Mouse (Mus musculus): ENCODE data around the gene Sox6. TPM values are rescaled to one million over a fixed set of nuclear protein-coding genes. Genes with fewer than 3 reads are reported as not detected.

Gene Sox6
- total RNA-seq, 2 experiments from 2014 or later, result 24.3 to 31.0 TPM

DNA sequence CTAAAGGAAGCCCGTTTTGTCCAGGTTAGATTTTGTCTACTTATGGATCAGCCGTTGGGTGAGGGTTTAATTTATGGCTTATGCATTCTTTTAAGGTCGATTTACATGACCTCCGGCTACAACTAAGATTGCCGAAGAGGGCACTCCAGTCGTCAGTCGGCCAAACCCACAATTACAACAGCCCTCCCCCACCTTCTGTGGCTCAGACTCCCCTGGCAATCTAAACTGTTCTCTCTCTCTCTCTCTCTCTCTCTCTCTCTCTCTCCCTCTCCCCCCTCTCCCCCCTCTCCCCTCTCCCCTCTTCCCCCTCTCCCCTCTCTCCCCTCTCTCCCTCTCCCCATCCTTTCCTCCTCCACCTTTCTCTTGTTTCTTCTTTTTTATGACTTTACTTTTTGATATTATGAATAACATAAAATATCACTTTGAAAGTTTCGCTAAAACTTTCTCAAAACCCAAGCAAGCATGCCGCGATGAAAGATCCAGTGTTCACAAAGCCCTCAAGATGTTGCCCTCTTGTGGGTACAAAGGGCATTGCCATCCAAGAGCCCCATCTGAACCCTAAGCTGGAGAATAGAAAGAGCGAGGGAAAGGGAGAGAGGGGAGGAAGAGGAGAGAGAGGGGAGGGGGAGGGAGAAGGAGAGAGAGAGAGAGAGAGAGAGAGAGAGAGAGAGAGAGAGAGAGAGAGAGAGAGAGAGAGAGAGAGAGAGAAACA lies 5.8 kb downstream of the Sox6 start:
- peak; percentile 76 for TF ChIP-seq CTCF (conservative IDR thresholded peaks at IDR 0.05)
- peak overlapping the region; percentile 85 for H3K27ac ChIP-seq
- peak; percentile 62 to 76 for DNase-seq (ENCODE audit: low spot score in 2 of 2)

DNA sequence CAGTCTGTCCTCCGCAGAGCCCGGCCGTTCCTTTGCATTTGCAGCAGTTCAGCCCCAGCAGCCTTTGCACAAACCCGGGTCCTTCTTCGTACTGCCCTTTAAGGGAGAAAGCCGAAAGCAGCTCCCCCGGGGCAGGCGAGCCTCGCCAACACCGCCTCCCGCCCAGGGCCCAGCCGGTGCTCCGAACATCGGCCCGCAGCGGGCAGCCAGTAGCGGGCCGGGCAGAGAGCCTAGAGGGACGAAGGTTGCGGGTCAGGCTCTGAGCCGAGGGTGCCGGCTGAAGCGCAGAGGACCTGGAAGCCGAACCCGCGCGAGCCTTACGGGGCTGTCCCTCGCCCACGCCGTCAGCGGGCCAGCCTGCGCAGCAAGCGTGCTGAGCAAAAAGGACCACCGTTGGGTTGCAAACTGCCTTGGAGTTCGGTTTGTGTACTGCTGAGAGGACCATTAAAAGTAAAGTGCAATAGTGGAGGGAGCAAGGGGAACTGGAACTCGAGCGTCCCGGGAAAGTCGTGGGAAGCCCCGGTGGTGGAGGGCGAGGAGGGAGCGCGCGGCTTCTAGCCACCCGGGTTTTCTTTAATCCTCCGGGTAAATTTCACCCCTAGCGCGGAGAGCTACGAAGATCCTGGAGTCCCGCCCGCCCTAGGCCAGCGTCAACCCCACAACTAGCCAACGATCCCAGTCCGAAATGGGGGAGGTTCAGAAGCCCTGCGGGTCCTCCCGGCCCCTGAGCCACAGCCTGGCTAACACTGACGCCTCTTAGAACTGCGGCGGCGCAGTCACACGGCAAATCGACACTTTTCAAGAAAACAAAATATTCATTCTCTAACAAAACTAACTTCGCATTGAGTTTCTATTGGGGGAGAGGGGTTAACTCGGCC lies 6.6 kb downstream of the Sox6 start:
- no peak for DNase-seq (ENCODE audit: low spot score in 2 of 2)
- Histone ChIP-seq H3K4me3 (peak overlapping the region; percentile 58), H3K27ac (peak overlapping the region; percentile 85)
- TF ChIP-seq CTCF (conservative IDR thresholded peaks at IDR 0.05), result no peak

More for the DNA sequence above, 5.8 kb downstream of the Sox6 start:
- peak overlapping the region; percentile 58 for H3K4me3 ChIP-seq

DNA sequence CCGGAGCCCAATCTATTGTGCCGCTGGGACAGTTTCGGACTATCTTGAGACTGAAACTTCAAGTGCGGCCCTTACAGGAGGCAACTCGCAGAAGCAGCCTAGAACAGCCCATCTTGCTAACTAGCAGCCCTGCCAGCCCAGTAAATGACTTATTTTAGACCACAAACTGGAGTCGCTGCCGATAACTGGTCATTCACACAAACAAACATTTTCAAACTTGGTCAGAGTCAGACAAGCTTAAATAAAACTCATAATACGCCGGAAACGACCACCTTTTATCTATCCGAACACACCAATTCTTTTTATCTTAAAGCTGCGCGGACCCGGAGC lies 7.2 kb downstream of the Sox6 start:
- H3K4me3 ChIP-seq, result peak overlapping the region; percentile 58
- H3K27ac ChIP-seq, result peak overlapping the region; percentile 85
- TF ChIP-seq CTCF (conservative IDR thresholded peaks at IDR 0.05), result no peak
- no peak for DNase-seq (ENCODE audit: low spot score in 2 of 2)

DNA sequence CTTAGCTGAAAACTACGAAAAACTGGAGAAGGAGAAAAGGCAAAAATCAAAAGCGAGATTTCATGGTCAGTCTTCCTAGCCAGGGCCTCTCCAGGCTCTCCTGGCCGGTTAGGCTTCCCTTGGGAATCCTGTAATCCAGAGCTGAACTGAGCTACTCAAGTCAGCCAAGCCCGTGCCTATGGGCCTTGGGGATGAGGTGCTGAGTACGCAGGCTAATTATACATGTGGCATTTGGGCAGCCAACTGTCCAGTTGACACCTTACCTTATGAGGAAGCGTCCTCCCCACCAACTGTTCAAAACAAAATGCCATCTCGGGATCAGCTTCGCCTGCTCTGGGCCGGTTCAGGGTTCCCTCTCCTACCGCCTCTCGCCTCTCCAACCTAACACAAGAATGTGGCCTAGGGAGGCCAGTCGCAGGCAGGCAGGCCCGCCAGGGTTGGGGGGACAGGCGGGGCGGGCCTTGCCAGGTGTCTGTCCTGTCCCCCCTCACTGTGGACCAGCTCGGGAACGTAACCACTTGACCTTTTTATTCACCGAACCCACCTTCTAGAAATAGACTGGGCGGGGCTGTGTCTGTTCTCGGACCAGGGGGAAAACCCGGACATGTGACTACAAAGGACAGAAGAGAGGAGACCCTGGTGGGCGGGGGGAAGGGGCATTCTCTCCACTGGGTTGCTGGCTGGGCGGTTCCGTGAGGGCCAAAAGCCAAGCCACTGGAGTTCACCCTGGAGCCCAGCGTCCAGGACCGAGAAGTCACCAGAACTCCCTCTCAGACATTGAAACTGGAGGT lies 7.8 kb downstream of the Sox6 start:
- no peak for DNase-seq (ENCODE audit: low spot score in 2 of 2)
- no peak for TF ChIP-seq CTCF (conservative IDR thresholded peaks at IDR 0.05)
- Histone ChIP-seq H3K27ac (peak overlapping the region; percentile 85), H3K4me3 (peak overlapping the region; percentile 58)

DNA sequence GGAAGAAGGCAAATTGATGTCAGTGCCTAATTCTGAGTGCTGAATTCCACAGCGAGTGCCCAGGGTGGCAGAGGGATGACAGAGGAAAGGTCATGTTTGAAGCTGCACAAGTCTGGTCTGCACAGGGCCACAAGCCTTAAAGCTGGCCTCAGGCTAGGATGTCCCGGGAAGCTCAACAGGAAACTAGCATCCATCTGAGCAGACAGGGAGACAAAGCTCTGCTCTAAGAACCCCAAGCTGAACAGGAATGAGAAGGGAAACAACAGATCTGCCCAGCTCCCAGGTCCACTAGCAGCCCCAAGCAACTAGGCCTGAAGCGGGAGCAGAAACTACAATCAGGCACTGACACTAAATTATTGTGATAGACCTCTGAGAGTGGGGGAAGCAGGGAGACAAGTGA lies 8.6 kb downstream of the Sox6 start:
- Histone ChIP-seq H3K4me3 (peak overlapping the region; percentile 9; the same call in 1 of the 2 replicates), H3K27ac (peak overlapping the region; percentile 85; the same call in 1 of the 2 replicates)
- TF ChIP-seq CTCF (conservative IDR thresholded peaks at IDR 0.05), result no peak
- no peak for DNase-seq (ENCODE audit: low spot score in 2 of 2)

DNA sequence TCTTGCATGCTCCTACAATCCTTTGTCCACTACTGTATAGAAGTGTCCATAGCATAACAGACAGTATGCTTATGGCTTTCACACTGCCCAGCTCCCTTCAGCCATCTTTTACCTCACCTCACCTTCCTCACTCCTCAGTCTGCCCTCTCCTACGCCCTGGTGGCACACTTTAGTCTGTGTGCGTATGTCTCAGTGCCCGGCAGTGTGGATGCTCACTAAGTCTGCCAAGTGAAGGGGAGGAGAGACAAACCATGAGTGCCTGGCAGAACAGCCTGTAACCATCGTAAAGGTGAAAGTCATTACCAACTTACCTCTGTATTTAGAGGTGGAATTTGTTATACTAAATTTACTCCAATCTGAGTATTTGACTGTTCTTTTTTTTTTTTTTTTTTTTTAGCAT lies 35.9 kb downstream of the Sox6 start:
- Histone ChIP-seq H3K27ac (no peak overlapping the region), H3K4me3 (no peak overlapping the region)
- no peak for DNase-seq (ENCODE audit: low spot score in 2 of 2)
- TF ChIP-seq CTCF (conservative IDR thresholded peaks at IDR 0.05), result no peak

DNA sequence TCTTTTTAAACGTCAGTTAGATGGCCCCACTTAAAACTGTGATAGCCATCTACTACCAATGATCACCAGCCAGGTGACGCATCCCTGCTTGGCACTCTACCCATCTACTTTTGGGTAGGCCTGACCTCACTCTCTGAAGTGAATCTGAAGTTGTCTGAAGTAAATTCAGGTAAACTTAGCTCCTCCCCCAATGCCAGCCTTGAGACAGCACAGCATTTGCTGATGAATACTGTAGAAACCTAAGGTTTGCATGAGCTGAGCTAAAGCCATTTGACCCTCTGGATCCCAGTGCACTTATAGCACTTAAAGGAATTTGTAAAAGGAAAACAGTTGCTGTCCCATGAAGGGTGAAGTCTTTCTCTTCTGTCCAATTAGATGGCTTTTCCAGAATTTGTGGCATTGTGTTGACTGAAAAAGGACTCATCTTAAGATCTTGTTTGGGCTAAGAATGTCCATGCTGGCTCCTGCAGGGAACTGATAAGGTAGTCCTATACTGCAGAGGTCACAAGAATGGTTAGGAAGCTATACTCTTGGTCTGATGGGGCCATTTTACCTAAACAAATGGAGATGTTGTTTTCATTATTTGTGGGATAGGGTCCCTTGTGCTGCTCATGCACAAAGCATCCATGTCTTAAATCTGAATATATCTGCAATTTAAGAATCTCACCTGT lies 50.4 kb downstream of the Sox6 start:
- no peak for TF ChIP-seq CTCF (conservative IDR thresholded peaks at IDR 0.05)
- Histone ChIP-seq H3K4me3 (no peak overlapping the region), H3K27ac (no peak overlapping the region)
- DNase-seq (ENCODE audit: low spot score in 2 of 2), result no peak

DNA sequence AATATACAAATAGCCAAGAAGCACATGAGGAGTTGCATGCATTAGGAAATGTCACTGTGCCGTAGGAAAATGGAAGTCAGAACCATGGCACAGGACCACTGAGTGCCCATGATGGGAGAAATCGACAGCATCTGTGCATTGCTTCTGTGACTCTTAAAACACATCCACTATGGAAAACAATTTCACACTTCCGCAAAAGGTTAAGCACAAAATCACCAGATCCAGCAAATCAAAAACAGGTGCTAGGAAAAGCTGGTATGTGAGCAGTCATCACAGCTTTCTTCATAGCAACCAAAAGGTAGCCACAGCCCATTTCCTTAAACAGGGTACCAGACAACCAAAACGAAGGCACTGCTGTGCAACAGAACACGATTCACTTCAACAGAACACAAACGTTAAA lies 52.9 kb downstream of the Sox6 start:
- Histone ChIP-seq H3K27ac (no peak overlapping the region), H3K4me3 (no peak overlapping the region)
- TF ChIP-seq CTCF (conservative IDR thresholded peaks at IDR 0.05), result no peak
- DNase-seq (ENCODE audit: low spot score in 2 of 2), result no peak

DNA sequence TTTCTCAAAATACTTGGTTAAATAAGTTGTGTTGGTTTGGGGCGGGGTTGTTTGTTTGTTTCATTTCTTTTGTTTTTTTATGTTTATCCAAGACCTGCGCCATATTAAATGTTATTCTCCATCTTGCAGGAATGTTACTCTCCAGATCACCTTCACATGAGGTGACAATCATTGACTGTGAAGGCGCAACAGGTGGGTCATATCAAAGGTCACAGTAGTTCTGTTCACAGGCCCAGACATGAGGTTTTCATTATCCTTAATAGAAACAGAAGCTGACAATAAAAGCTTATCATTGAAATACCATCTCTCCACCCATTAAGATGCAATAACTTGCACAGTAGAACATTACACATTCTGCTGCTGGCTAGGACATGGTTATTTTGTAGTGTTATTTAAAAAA lies 54.5 kb downstream of the Sox6 start:
- no peak for DNase-seq (ENCODE audit: low spot score in 2 of 2)
- TF ChIP-seq CTCF (conservative IDR thresholded peaks at IDR 0.05), result no peak
- Histone ChIP-seq H3K27ac (no peak overlapping the region), H3K4me3 (no peak overlapping the region)

DNA sequence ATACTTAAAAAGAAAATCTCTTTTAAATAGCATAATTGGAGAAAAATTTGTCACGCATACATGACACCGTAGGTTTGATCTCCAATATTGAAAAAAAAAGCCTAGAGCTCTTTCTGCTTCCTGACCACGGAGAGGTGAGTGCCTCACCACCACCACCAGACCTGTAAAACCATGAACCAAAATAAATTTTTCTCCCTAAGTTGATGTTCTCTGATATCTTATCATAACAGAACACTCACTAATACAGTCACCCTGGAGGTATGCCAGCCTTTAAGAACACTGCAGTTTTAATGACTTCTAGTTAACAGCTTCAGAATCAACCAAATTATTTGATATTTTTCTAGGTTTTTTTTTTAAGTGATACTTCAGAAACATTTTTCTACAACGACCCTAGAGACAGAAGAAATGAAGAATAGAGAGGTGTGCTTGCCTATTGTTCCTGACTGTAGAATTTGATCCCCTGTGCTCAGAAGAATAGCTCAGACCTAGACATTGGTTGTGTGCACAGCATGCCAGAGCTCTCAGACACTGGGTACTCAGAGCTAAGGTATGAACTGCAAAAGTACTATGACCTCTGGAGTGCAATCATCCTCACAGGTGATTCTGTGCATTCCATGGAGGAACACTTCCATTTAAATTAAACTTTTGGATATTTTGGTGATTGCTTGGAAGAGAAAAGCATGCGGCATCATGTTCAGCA lies 58.6 kb downstream of the Sox6 start:
- H3K27ac ChIP-seq, result no peak overlapping the region
- TF ChIP-seq CTCF (conservative IDR thresholded peaks at IDR 0.05), result no peak
- H3K4me3 ChIP-seq, result no peak overlapping the region
- DNase-seq (ENCODE audit: low spot score in 2 of 2), result no peak

DNA sequence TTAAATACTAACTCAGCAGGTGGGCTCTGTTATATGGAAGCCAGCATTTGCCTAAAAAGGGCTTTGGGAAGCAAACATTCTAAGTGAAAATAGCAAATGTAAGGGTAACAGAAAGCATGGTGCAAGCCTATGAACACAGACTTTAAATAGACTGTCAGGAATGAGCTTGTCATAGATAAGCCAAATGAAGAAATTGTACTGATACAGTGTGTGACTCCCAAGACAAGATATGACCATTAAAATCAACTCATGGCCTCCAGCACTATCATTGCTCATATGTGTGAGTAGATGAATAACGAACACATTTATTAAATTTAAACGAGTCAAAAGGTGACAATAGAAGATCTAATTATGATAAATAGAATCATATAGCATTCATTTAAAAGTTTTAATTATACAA lies 64.1 kb downstream of the Sox6 start:
- no peak for TF ChIP-seq CTCF (conservative IDR thresholded peaks at IDR 0.05)
- Histone ChIP-seq H3K27ac (no peak overlapping the region), H3K4me3 (no peak overlapping the region)
- no peak for DNase-seq (ENCODE audit: low spot score in 2 of 2)

DNA sequence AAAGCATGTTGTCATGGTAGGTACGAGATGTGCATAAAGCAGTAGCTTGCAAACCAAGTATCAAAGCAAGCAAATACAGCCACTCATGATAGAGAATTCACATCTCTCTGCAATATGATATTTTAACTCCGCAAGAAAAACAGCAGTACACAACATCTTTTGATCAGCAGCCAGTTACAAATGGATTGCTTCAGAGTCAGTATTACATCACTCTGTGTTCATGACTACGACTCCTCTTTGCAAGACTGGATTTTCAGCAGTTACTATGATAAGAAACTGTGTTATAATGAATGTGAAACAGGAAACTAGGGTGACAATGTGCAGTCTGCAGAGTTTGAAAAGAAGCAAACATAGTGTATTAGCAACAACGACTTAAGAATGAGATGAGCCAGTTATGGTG lies 71.4 kb downstream of the Sox6 start:
- Histone ChIP-seq H3K27ac (no peak overlapping the region), H3K4me3 (no peak overlapping the region)
- TF ChIP-seq CTCF (conservative IDR thresholded peaks at IDR 0.05), result no peak
- DNase-seq (ENCODE audit: low spot score in 2 of 2), result no peak

All from layer of hippocampus, adult 2 months (tissue).